Comparison of ENCODE assay signal across 7 mouse cellular contexts in the genomic region with DNA sequence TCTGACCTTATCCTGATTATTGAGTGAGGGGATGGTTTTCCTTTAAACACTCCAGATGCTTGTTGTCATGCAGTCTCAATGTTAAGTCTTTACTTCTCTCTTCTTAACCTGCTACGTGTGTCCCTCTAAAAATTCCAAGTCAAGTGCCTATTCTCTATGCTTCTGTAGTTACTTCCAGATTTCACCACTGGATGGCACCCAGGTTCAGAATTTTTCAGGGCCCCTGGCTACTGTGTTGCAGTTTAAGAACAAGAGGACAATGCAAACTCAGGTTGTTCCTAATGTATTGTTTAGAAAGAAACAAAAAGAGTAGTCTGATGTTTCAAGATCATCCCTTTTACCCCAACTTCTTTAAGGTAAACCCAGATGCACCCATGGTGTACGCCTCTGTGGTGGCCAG. TPM values are rescaled to one million over a fixed set of nuclear protein-coding genes. Genes with fewer than 3 reads are reported as not detected.
DNase-seq lines count a peak whose midpoint lies in the region; ATAC-seq lines count a peak whose summit lies in the region.

No protein-coding gene starts in this region.

- peak; percentile 14 for DNase-seq in liver
- peak; percentile 78 for DNase-seq in adipocyte (ENCODE audit: low spot score)
- peak; percentile 37 for DNase-seq in embryo, embryonic 11.5 days (ENCODE audit: low read depth, low spot score)
- peak; percentile 22 for DNase-seq in hindlimb bud, embryonic 11.5 days (ENCODE audit: extremely low spot score, low read depth, low spot score)
- peak; percentile 47 to 76 for DNase-seq in right cerebral cortex, postnatal 10 days (ENCODE audit: low spot score in 2 of 2)

- no peaks in the 10 kb centered on the region for H3K9me3 ChIP-seq in liver, embryonic 12.5 days (replicated peaks)
- no peaks in the 10 kb centered on the region for H3K9me3 ChIP-seq in limb, embryonic 13.5 days

- 53% methylated on average over 2 of the region's 2 CpGs for WGBS in liver, embryonic 12.5 days (ENCODE audit: insufficient replicate concordance)
- 57% methylated on average over 2 of the region's 2 CpGs for WGBS in limb, embryonic 13.5 days

- no peak overlapping the region for H3K27ac ChIP-seq in liver, embryonic 12.5 days
- H3K27ac ChIP-seq in limb, embryonic 13.5 days = no peak overlapping the region

- H3K4me1 ChIP-seq in liver, embryonic 12.5 days = no peaks in the 10 kb centered on the region
- no peaks in the 10 kb centered on the region for H3K4me1 ChIP-seq in limb, embryonic 13.5 days

- no peak overlapping the region for H3K9ac ChIP-seq in liver, embryonic 12.5 days
- H3K9ac ChIP-seq in limb, embryonic 13.5 days = no peak overlapping the region

- no peak overlapping the region for H3K4me3 ChIP-seq in liver, embryonic 12.5 days
- no peak overlapping the region for H3K4me3 ChIP-seq in limb, embryonic 13.5 days

- H3K27me3 ChIP-seq in liver, embryonic 12.5 days (replicated peaks) = no peaks in the 10 kb centered on the region
- H3K27me3 ChIP-seq in limb, embryonic 13.5 days = no peaks in the 10 kb centered on the region

- no peaks in the 10 kb centered on the region for H3K36me3 ChIP-seq in liver, embryonic 12.5 days
- H3K36me3 ChIP-seq in limb, embryonic 13.5 days = no peaks in the 10 kb centered on the region

- ATAC-seq in liver, embryonic 12.5 days = no peak
- peak; percentile 66; the same call in 1 of the 2 replicates for ATAC-seq in limb, embryonic 13.5 days (ENCODE audit: low FRiP score, low read depth)

- H3K4me2 ChIP-seq in liver, embryonic 12.5 days = no peak overlapping the region
- no peak overlapping the region for H3K4me2 ChIP-seq in limb, embryonic 13.5 days (replicated peaks)

RNA-seq across cellular contexts. Expression of a gene that starts 8.4 kb away (rescaled TPM):
- 7.8 and 8.4 TPM in 2 replicates for polyA plus RNA-seq in liver, embryonic 12.5 days (2016; fragmentation: Nextera tagmentation; extraction: Ambion mirVana)
- polyA plus RNA-seq in limb, embryonic 13.5 days (2015; fragmentation: Nextera tagmentation; extraction: Ambion mirVana) = 114 and 116 TPM in 2 replicates

RNA-seq across cellular contexts. Expression of a gene that starts 33.8 kb away (rescaled TPM):
- 0.30 and 0.37 TPM in 2 replicates for polyA plus RNA-seq in liver, embryonic 12.5 days (2016; fragmentation: Nextera tagmentation; extraction: Ambion mirVana)
- polyA plus RNA-seq in limb, embryonic 13.5 days (2015; fragmentation: Nextera tagmentation; extraction: Ambion mirVana) = 0.42 and 0.43 TPM in 2 replicates

Comparison
In these comparisons a context has a peak if more than half of its experiments do, and no peak if none do; other contexts are left out.
1. DNase-seq: peak in every context shown above with its lines; median percentile 78 in adipocyte; 62 in right cerebral cortex, postnatal 10 days; 37 in embryo, embryonic 11.5 days; 22 in hindlimb bud, embryonic 11.5 days; 14 in liver.
2. RNA of a gene that starts 8.4 kb away (polyA plus RNA-seq): 114 to 116 TPM in limb, embryonic 13.5 days; 7.8 to 8.4 TPM in liver, embryonic 12.5 days; every median in the first group is over 10 times any median in the second.